Mouse (Mus musculus): ENCODE data around the gene Il4i1. TPM values are rescaled to one million over a fixed set of nuclear protein-coding genes. Genes with fewer than 3 reads are reported as not detected.

Il4i1 gene
- polyA plus RNA-seq, 1 experiment from 2014 or later: 0.78 TPM

GRCm38 (mm10) chr7:44810819-44811557, 5.2 kb upstream of the Il4i1 start:
- Histone ChIP-seq H3K27me3 (replicated peaks) (no peaks in the 10 kb centered on the region), H3K27ac (no peak overlapping the region), H3K9me3 (no peaks in the 10 kb centered on the region), H3K4me3 (replicated peaks) (no peak overlapping the region), H3K4me2 (replicated peaks) (no peak overlapping the region), H3K36me3 (0 out of 2 replicates have a peak, but pooled peaks cover 7% of the 10 kb centered on the region), H3K4me1 (replicated peaks) (peaks cover 6% of the 10 kb centered on the region), H3K9ac (no peak overlapping the region)
- ATAC-seq: no peak
- whole genome bisulfite sequencing: 82% methylated on average over 7 of the region's 7 CpGs

GRCm38 (mm10) chr7:44812651-44813325, 3.4 kb upstream of the Il4i1 start:
- Histone ChIP-seq H3K4me3 (replicated peaks) (no peak overlapping the region), H3K9me3 (no peaks in the 10 kb centered on the region), H3K9ac (no peak overlapping the region), H3K27ac (no peak overlapping the region), H3K36me3 (0 out of 2 replicates have a peak, but pooled peaks cover 7% of the 10 kb centered on the region), H3K27me3 (replicated peaks) (no peaks in the 10 kb centered on the region), H3K4me2 (replicated peaks) (no peak overlapping the region), H3K4me1 (replicated peaks) (peaks cover 12% of the 10 kb centered on the region)
- no peak for ATAC-seq
- WGBS: 90% methylated on average over 20 of the region's 20 CpGs

GRCm38 (mm10) chr7:44813985-44814384, 2.2 kb upstream of the Il4i1 start:
- 0 out of 2 replicates have a peak, but pooled peaks cover 7% of the 10 kb centered on the region for H3K36me3 ChIP-seq
- no peak for ATAC-seq
- no peak overlapping the region for H3K4me3 ChIP-seq (replicated peaks)
- H3K4me1 ChIP-seq (replicated peaks): peaks cover 22% of the 10 kb centered on the region
- no peak overlapping the region for H3K9ac ChIP-seq
- H3K27ac ChIP-seq: no peak overlapping the region
- no peaks in the 10 kb centered on the region for H3K27me3 ChIP-seq (replicated peaks)
- no peak overlapping the region for H3K4me2 ChIP-seq (replicated peaks)
- H3K9me3 ChIP-seq: no peaks in the 10 kb centered on the region
- 94% methylated on average over 3 of the region's 3 CpGs for WGBS

- no peak for ATAC-seq
- H3K9me3 ChIP-seq: no peaks in the 10 kb centered on the region
- H3K36me3 ChIP-seq: 0 out of 2 replicates have a peak, but pooled peaks cover 7% of the 10 kb centered on the region
- no peak overlapping the region for H3K27ac ChIP-seq
- H3K4me2 ChIP-seq (replicated peaks): peak overlapping the region; percentile 64; the same call in 1 of the 2 replicates
- no peaks in the 10 kb centered on the region for H3K27me3 ChIP-seq (replicated peaks)
- peaks cover 26% of the 10 kb centered on the region for H3K4me1 ChIP-seq (replicated peaks)
- H3K9ac ChIP-seq: no peak overlapping the region
- peak overlapping the region; percentile 71; the same call in 1 of the 2 replicates for H3K4me3 ChIP-seq (replicated peaks)
- 73% methylated on average over 4 of the region's 4 CpGs for WGBS
Observed at GRCm38 (mm10) chr7:44814423-44814822, 1.8 kb upstream of the Il4i1 start.

GRCm38 (mm10) chr7:44814952-44815553, 1.1 kb upstream of the Il4i1 start:
- peaks cover 30% of the 10 kb centered on the region for H3K4me1 ChIP-seq (replicated peaks)
- peak overlapping the region; percentile 96 for H3K27ac ChIP-seq
- H3K9me3 ChIP-seq: no peaks in the 10 kb centered on the region
- peak overlapping the region; percentile 71 for H3K4me3 ChIP-seq (replicated peaks)
- peak overlapping the region; percentile 64 for H3K4me2 ChIP-seq (replicated peaks)
- H3K27me3 ChIP-seq (replicated peaks): no peaks in the 10 kb centered on the region
- 0 out of 2 replicates have a peak, but pooled peaks cover 7% of the 10 kb centered on the region for H3K36me3 ChIP-seq
- 28% methylated on average over 14 of the region's 14 CpGs for WGBS
- no peak for ATAC-seq
- peak overlapping the region; percentile 9 for H3K9ac ChIP-seq

- peak within 1 kb of the TSS; percentile 64 for H3K4me2 ChIP-seq (replicated peaks)
- under 1% methylated on average over 57 of the region's 57 CpGs for WGBS
- 0 out of 2 replicates have a peak, but pooled peaks cover 1% of the 10 kb centered on the region for H3K36me3 ChIP-seq
- H3K9ac ChIP-seq: peak within 1 kb of the TSS; percentile 86
- peaks cover 37% of the 10 kb centered on the region for H3K4me1 ChIP-seq (replicated peaks)
- H3K9me3 ChIP-seq: no peaks in the 10 kb centered on the region
- peak within 1 kb of the TSS; percentile 71 for H3K4me3 ChIP-seq (replicated peaks)
- no peaks in the 10 kb centered on the region for H3K27me3 ChIP-seq (replicated peaks)
- ATAC-seq: peak; percentile 60
- H3K27ac ChIP-seq: peak within 1 kb of the TSS; percentile 96
Observed at GRCm38 (mm10) chr7:44816470-44817021, 359 bp downstream of the Il4i1 start, which contains the start of gene Atf5. Gene Atf5, minus strand, starts transcription at chr7:44816658.

GRCm38 (mm10) chr7:44817441-44817840, 1.3 kb downstream of the Il4i1 start:
- peak overlapping the region; percentile 86 for H3K9ac ChIP-seq
- H3K36me3 ChIP-seq: no peaks in the 10 kb centered on the region
- H3K4me3 ChIP-seq (replicated peaks): peak overlapping the region; percentile 71
- H3K4me2 ChIP-seq (replicated peaks): peak overlapping the region; percentile 64
- no peaks in the 10 kb centered on the region for H3K27me3 ChIP-seq (replicated peaks)
- H3K27ac ChIP-seq: peak overlapping the region; percentile 96
- peaks cover 40% of the 10 kb centered on the region for H3K4me1 ChIP-seq (replicated peaks)
- 17% methylated on average over 3 of the region's 3 CpGs for WGBS
- H3K9me3 ChIP-seq: no peaks in the 10 kb centered on the region
- no peak for ATAC-seq

- H3K9me3 ChIP-seq: no peaks in the 10 kb centered on the region
- H3K27me3 ChIP-seq (replicated peaks): no peaks in the 10 kb centered on the region
- 16% methylated on average over 2 of the region's 2 CpGs for WGBS
- ATAC-seq: no peak
- no peaks in the 10 kb centered on the region for H3K36me3 ChIP-seq
- H3K4me3 ChIP-seq (replicated peaks): peak overlapping the region; percentile 71
- H3K9ac ChIP-seq: peak overlapping the region; percentile 42; the same call in 1 of the 2 replicates
- H3K27ac ChIP-seq: peak overlapping the region; percentile 96
- peaks cover 43% of the 10 kb centered on the region for H3K4me1 ChIP-seq (replicated peaks)
- H3K4me2 ChIP-seq (replicated peaks): peak overlapping the region; percentile 64
Observed at GRCm38 (mm10) chr7:44818164-44818563, 2.0 kb downstream of the Il4i1 start.

GRCm38 (mm10) chr7:44818751-44819235, 2.6 kb downstream of the Il4i1 start:
- Histone ChIP-seq H3K4me2 (replicated peaks) (peak overlapping the region; percentile 64), H3K27ac (0 out of 2 replicates have a peak overlapping the region, but pooled peaks have one; percentile 96), H3K9ac (peak overlapping the region; percentile 42), H3K36me3 (no peaks in the 10 kb centered on the region), H3K9me3 (no peaks in the 10 kb centered on the region), H3K4me1 (replicated peaks) (peaks cover 44% of the 10 kb centered on the region), H3K27me3 (replicated peaks) (no peaks in the 10 kb centered on the region), H3K4me3 (replicated peaks) (peak overlapping the region; percentile 71)
- 34% methylated on average over 6 of the region's 6 CpGs for WGBS
- no peak for ATAC-seq

- Histone ChIP-seq H3K27me3 (replicated peaks) (no peaks in the 10 kb centered on the region), H3K27ac (0 out of 2 replicates have a peak overlapping the region, but pooled peaks have one; percentile 1), H3K36me3 (no peaks in the 10 kb centered on the region), H3K4me3 (replicated peaks) (peak overlapping the region; percentile 71; the same call in 1 of the 2 replicates), H3K4me1 (replicated peaks) (peaks cover 44% of the 10 kb centered on the region), H3K4me2 (replicated peaks) (peak overlapping the region; percentile 64), H3K9me3 (no peaks in the 10 kb centered on the region), H3K9ac (no peak overlapping the region)
- no peak for ATAC-seq
- WGBS: 80% methylated on average over 2 of the region's 2 CpGs
Observed at GRCm38 (mm10) chr7:44819391-44819790, 3.2 kb downstream of the Il4i1 start.

- no peak overlapping the region for H3K9ac ChIP-seq
- H3K9me3 ChIP-seq: no peaks in the 10 kb centered on the region
- no peaks in the 10 kb centered on the region for H3K36me3 ChIP-seq
- no peaks in the 10 kb centered on the region for H3K27me3 ChIP-seq (replicated peaks)
- H3K4me2 ChIP-seq (replicated peaks): peak overlapping the region; percentile 64; the same call in 1 of the 2 replicates
- WGBS: 52% methylated on average over 5 of the region's 5 CpGs
- H3K4me3 ChIP-seq (replicated peaks): no peak overlapping the region
- H3K27ac ChIP-seq: 0 out of 2 replicates have a peak overlapping the region, but pooled peaks have one; percentile 1
- H3K4me1 ChIP-seq (replicated peaks): peaks cover 42% of the 10 kb centered on the region
- no peak for ATAC-seq
Observed at GRCm38 (mm10) chr7:44819863-44820262, 3.7 kb downstream of the Il4i1 start.

All from intestine, embryonic 15.5 days (tissue).